In the genomic region with DNA sequence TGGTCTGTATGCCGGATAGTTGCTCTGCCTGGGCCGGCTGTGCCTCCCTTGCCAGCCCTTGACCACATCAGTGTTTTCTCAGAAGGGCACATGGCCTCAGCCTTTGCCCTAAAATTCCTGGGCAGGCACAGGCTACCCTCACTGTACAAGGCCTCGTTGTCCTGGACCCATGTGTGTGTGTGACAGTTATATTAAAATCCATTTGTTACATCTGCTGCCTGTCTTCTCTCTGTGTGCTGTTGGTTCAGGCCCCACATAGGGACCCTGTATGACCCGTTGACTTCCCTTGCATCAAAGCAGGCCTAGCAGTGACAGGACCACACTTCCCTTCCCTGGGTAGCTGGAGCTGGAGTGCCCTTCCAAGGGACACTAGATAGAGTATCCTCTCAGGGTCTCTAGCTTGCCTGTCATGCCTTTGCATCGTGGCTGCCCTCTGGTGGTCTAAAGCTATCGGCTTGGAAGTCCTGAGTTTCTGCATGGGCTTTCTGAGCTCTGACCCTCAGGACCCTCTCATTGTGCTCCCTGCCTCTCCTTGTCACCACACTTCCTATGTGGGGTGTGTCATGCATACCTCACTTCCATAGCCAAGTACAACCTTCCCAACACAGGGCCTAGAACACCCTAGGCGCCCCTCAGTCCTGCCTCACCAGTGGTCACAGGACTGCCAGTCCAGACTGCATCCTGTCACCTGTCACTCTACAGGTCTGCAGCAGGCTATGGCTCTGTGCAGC, we compare ENCODE assay signal across 11 mouse cellular contexts. TPM values are rescaled to one million over a fixed set of nuclear protein-coding genes. Genes with fewer than 3 reads are reported as not detected.
DNase-seq lines count a peak whose midpoint lies in the region; ATAC-seq and TF ChIP-seq lines count a peak whose summit lies in the region.
"Had no signal": no experiment of that assay in that cellular context is flagged by ENCODE, and none has a peak within 500 bp of the region (broad histone marks: within the 10 kb centered on the region; RNA-seq: fewer than 3 reads in every experiment).

No protein-coding gene starts in this region.

- H3K36me3 ChIP-seq in forebrain, embryonic 12.5 days (replicated peaks), result peaks cover 33% of the 10 kb centered on the region
- H3K36me3 ChIP-seq in midbrain, postnatal 0 days (ENCODE audit: insufficient read depth, low read length), result peaks cover 29% of the 10 kb centered on the region

- H3K27me3 ChIP-seq in forebrain, embryonic 12.5 days, result no peaks in the 10 kb centered on the region
- no peaks in the 10 kb centered on the region for H3K27me3 ChIP-seq in midbrain, postnatal 0 days (ENCODE audit: insufficient read depth, low read length)
- H3K27me3 ChIP-seq: embryonic facial prominence, embryonic 13.5 days; limb, embryonic 12.5 days; stomach, embryonic 15.5 days had no signal

- no peaks in the 10 kb centered on the region for H3K4me1 ChIP-seq in forebrain, embryonic 12.5 days
- no peaks in the 10 kb centered on the region for H3K4me1 ChIP-seq in midbrain, postnatal 0 days (ENCODE audit: insufficient read depth, low read length)
- H3K4me1 ChIP-seq: stomach, embryonic 15.5 days had no signal

- DNase-seq in left cerebral cortex, postnatal 14 days (ENCODE audit: low spot score in 2 of 2), result peak; percentile 57 to 62
- no peak for DNase-seq in left cerebral cortex, adult 8-10 months (ENCODE audit: low spot score in 2 of 2)
- peak; percentile 67 for DNase-seq in R1 (ENCODE audit: low read depth, low spot score)
- peak; percentile 74 to 79 for DNase-seq in kidney, postnatal 4 days
- DNase-seq in midbrain, postnatal 0 days (ENCODE audit: low spot score), result peak; percentile 58
- DNase-seq in c-Kit-positive CD71-positive TER-119-positive erythroid progenitor cells, embryonic 14.5 days (ENCODE audit: low spot score), result no peak
- no peak for DNase-seq in ovary, adult 18-20 months (ENCODE audit: low spot score)

- intact Hi-C loops in left cerebral cortex, postnatal 14 days (cut with DNase I), result no loop called here

- WGBS in forebrain, embryonic 12.5 days, result 52% methylated on average over 7 of the region's 7 CpGs
- WGBS in midbrain, postnatal 0 days, result 52% methylated on average over 7 of the region's 7 CpGs

- H3K4me2 ChIP-seq in forebrain, embryonic 12.5 days, result no peak overlapping the region
- no peak overlapping the region for H3K4me2 ChIP-seq in midbrain, postnatal 0 days (ENCODE audit: low read depth, low read length, poor library complexity, severe bottlenecking)
- H3K4me2 ChIP-seq: embryonic facial prominence, embryonic 13.5 days; limb, embryonic 12.5 days; stomach, embryonic 15.5 days had no signal

- no peaks in the 10 kb centered on the region for H3K9me3 ChIP-seq in forebrain, embryonic 12.5 days
- H3K9me3 ChIP-seq in midbrain, postnatal 0 days (ENCODE audit: low read length), result no peaks in the 10 kb centered on the region
- H3K9me3 ChIP-seq: embryonic facial prominence, embryonic 13.5 days; limb, embryonic 12.5 days; stomach, embryonic 15.5 days had no signal

- H3K27ac ChIP-seq in forebrain, embryonic 12.5 days, result no peak overlapping the region
- H3K27ac ChIP-seq in midbrain, postnatal 0 days (ENCODE audit: low read depth, low read length), result no peak overlapping the region
- H3K27ac ChIP-seq: embryonic facial prominence, embryonic 13.5 days; limb, embryonic 12.5 days; stomach, embryonic 15.5 days had no signal

- peak; percentile 37; the same call in 1 of the 2 replicates for ATAC-seq in forebrain, embryonic 12.5 days (ENCODE audit: low FRiP score)
- peak; percentile 18 for ATAC-seq in midbrain, postnatal 0 days (ENCODE audit: low FRiP score)

- H3K9ac ChIP-seq in forebrain, embryonic 12.5 days, result no peak overlapping the region
- H3K9ac ChIP-seq in midbrain, postnatal 0 days (replicated peaks; ENCODE audit: low read length, poor library complexity, severe bottlenecking), result no peak overlapping the region
- H3K9ac ChIP-seq: embryonic facial prominence, embryonic 13.5 days; limb, embryonic 12.5 days; stomach, embryonic 15.5 days had no signal

- TF ChIP-seq CTCF in midbrain, postnatal 0 days (IDR thresholded peaks at IDR 0.05), result peak; percentile 78

- no peak overlapping the region for H3K4me3 ChIP-seq in forebrain, embryonic 12.5 days (replicated peaks)
- H3K4me3 ChIP-seq in midbrain, postnatal 0 days (ENCODE audit: low read depth, low read length), result no peak overlapping the region
- H3K4me3 ChIP-seq: embryonic facial prominence, embryonic 13.5 days; limb, embryonic 12.5 days; stomach, embryonic 15.5 days had no signal

RNA-seq across cellular contexts. Expression of gene Ap1m1, which starts 17.5 kb away (rescaled TPM):
- total RNA-seq in left cerebral cortex, postnatal 14 days (2021), result 100 to 1,000 TPM; 100 to 104 TPM
- total RNA-seq in left cerebral cortex, adult 8-10 months (2022), result 10 to 100 TPM; 72.0 to 83.7 (median 76.7) TPM
- polyA plus RNA-seq in forebrain, embryonic 12.5 days (2016; fragmentation: Nextera tagmentation; extraction: Ambion mirVana), result 193 and 196 TPM in 2 replicates
- total RNA-seq in midbrain, postnatal 0 days (2014; rRNA removed), result 81.8 and 97.2 TPM in 2 replicates
- polyA plus RNA-seq in midbrain, postnatal 0 days (2015; fragmentation: Nextera tagmentation; extraction: Ambion mirVana), result 252 and 260 TPM in 2 replicates

RNA-seq across cellular contexts. Expression of gene Fam32a, which starts 37.8 kb away (rescaled TPM):
- 10 to 100 TPM; 50.5 to 53.2 TPM for total RNA-seq in left cerebral cortex, postnatal 14 days (2021)
- 10 to 100 TPM; 57.9 to 61.4 (median 58.4) TPM for total RNA-seq in left cerebral cortex, adult 8-10 months (2022)
- 78.2 and 87.0 TPM in 2 replicates for polyA plus RNA-seq in forebrain, embryonic 12.5 days (2016; fragmentation: Nextera tagmentation; extraction: Ambion mirVana)
- total RNA-seq in midbrain, postnatal 0 days (2014; rRNA removed), result 113 and 116 TPM in 2 replicates
- polyA plus RNA-seq in midbrain, postnatal 0 days (2015; fragmentation: Nextera tagmentation; extraction: Ambion mirVana), result 91.6 and 92.5 TPM in 2 replicates

RNA-seq across cellular contexts. Expression of gene Gm11034, which starts 43.9 kb away (rescaled TPM):
- not detected for total RNA-seq in left cerebral cortex, postnatal 14 days (2021)
- not detected for total RNA-seq in left cerebral cortex, adult 8-10 months (2022)
- not detected in 2 replicates for polyA plus RNA-seq in forebrain, embryonic 12.5 days (2016; fragmentation: Nextera tagmentation; extraction: Ambion mirVana)
- not detected in 2 replicates for total RNA-seq in midbrain, postnatal 0 days (2014; rRNA removed)
- polyA plus RNA-seq in midbrain, postnatal 0 days (2015; fragmentation: Nextera tagmentation; extraction: Ambion mirVana), result not detected in 2 replicates
- polyA plus RNA-seq: embryonic facial prominence, embryonic 13.5 days; limb, embryonic 12.5 days; stomach, embryonic 15.5 days had no signal

RNA-seq across cellular contexts. Expression of gene Cib3, which starts 44.7 kb away (rescaled TPM):
- total RNA-seq in left cerebral cortex, postnatal 14 days (2021), result not detected
- not detected for total RNA-seq in left cerebral cortex, adult 8-10 months (2022)
- polyA plus RNA-seq in forebrain, embryonic 12.5 days (2016; fragmentation: Nextera tagmentation; extraction: Ambion mirVana), result not detected in 2 replicates
- total RNA-seq in midbrain, postnatal 0 days (2014; rRNA removed), result not detected in 2 replicates
- polyA plus RNA-seq in midbrain, postnatal 0 days (2015; fragmentation: Nextera tagmentation; extraction: Ambion mirVana), result not detected in 2 replicates
- polyA plus RNA-seq: embryonic facial prominence, embryonic 13.5 days; limb, embryonic 12.5 days; stomach, embryonic 15.5 days had no signal

RNA-seq across cellular contexts. Expression of gene Gm10282, which starts 47.7 kb away (rescaled TPM):
- total RNA-seq in left cerebral cortex, postnatal 14 days (2021), result 1 to 10 TPM; 5.1 to 8.7 TPM
- total RNA-seq in left cerebral cortex, adult 8-10 months (2022), result 1 to 10 TPM; 5.1 to 8.2 (median 6.0) TPM
- polyA plus RNA-seq in forebrain, embryonic 12.5 days (2016; fragmentation: Nextera tagmentation; extraction: Ambion mirVana), result 34.4 and 36.6 TPM in 2 replicates
- 2.4 and 3.9 TPM in 2 replicates for total RNA-seq in midbrain, postnatal 0 days (2014; rRNA removed)
- 9.0 and 10.2 TPM in 2 replicates for polyA plus RNA-seq in midbrain, postnatal 0 days (2015; fragmentation: Nextera tagmentation; extraction: Ambion mirVana)

Comparison
In these comparisons a context has a peak if more than half of its experiments do, and no peak if none do; other contexts are left out.
1. DNase-seq: peak in left cerebral cortex, postnatal 14 days (2 of 2), R1 (single experiment), kidney, postnatal 4 days (2 of 2) and midbrain, postnatal 0 days (single experiment); none in left cerebral cortex, adult 8-10 months (0 of 2), c-Kit-positive CD71-positive TER-119-positive erythroid progenitor cells, embryonic 14.5 days (single experiment) and ovary, adult 18-20 months (single experiment).